Mouse (Mus musculus) urinary bladder, postnatal 10 days (tissue): ENCODE results near the gene Cd101.
A peak's percentile ranks its signal among the peaks of the same experiment; 100 is the strongest.

Experiments used
- DNase-seq: peaks from one replicate; pipeline ENCODE4 v3.0.0; 2022; ENCODE audit warnings: low spot score

Cd101 gene

DNA sequence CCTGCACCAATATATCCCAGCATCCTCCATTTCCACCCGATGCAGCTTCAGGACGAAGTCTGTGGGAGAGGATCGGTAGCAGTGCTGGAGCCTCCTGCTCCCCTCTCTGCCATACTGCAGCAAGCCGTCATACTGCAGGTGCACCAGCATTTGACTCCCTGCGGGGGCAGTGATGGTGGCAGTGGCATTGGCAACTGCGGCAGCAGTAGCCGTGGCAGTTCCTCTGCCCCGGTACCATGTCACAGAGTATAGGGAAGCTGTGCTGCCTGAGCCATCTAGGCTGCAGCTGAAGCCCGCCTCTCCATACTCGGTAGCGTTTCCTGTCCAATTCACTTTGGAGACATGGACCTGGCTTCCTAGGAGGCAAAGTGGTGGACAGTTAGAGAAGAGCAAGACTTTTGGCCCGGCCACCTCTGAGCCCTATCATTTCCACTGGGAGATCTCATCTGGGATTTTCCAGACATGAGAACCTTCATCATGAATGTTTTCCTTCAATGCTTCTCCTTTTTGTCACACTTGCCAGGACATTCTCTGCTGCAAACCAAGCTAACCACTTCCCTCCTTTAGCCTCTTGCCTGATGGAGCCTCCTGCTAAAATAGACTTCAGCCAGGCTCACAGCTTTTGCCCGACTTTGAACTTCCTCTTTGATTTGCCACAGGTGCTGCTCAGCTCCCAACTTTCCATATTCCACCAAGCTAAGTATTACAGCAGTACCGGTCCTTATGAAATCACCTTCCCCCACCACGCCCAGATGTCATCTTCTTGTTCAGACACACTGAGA lies 25.6 kb downstream of the Cd101 start:
- DNase-seq: no peak

DNA sequence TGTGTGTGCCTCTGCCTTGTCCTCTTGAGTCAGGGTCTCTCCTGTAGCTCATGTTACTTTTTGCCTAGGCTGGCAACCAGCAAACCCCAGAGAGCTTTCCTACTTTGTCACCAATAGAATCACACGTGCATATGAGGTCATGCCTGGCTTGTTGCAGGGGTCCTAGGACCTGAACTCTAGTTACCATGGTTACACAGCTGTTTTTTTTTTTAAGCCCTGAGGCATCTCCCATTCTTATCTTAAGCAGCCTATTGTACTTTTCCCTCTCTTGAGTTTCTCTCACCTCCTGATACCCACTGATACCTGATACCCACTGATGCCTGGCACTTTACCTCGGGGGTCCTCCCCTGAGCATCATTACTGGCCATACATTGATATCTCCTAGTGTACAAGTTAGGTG lies 29.6 kb downstream of the Cd101 start:
- no peak for DNase-seq

DNA sequence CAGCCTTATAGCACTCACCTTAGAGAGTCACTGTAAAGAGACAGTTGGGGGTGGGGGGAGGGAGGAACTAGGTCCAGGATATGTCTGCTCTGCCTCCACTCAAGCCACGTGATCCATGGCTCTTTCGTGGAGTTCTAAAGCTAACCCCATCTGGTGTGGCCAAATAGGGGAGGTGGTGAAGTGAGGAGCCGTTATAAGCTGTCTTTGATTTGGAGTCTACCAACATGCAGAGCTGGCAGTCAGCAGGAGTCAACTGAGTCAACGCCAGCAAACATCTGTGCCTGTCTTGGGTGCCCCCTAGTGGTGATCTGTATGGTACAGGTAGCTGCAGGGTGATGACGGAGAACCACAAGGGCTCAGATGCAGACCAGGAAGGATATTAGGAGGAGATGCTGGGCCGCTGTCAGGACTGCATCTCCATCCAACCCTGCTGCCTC lies 30.4 kb downstream of the Cd101 start:
- DNase-seq: no peak

DNA sequence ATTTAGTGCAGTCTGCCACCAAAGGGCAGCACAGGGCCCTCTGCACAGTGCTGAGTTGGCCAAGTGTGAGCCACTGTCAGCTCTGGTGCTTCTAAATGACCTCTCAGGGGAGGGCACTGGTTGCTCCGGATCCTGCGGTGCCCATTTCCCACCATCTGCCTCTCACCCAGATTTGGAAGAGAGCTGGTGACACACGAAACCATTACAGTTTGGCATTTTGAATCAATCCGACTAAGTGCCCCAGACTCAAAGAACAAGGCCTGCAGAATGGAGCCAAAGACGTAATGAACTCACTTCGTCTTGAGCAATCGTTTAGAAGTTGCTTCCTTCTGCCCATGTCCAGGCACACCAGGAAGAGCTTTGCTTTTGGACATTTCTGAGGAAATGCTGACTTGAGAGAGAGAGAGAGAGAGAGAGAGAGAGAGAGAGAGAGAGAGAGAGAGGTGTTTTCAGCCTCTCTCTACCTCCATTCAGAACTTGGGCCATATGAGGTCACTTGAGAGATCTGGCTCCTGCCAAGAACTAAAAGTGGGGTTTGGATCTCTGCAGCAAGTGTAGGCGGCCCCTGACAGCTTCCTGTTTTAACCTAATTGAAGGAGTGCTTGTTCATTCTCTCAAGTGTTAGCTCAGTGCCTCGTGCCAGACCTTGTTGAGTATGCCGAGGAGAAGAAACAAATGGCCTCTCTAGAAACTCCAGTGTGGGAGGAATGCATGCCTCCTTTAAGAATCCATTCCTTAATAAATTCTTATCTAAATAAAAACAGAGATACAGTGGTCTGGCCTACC lies 31.4 kb downstream of the Cd101 start:
- DNase-seq: no peak

DNA sequence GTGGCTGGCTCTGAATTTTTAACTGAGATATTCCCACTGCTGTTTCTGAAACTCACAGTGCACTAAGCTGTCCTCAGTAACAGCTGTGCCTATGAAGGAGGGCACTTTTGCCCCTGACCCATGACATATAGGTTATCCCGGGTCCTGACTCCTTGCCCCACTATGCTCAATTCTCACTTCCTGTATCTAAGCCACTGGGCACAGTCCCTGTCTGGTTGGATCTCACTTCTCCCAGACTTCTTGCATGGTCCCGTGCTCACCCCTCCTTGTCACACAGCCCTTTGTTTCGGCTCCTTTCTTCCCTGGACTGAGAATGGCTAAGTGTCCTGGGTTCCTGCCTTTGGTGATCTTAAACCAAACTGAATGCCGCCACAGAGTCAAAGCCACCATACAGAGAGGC lies 35.1 kb downstream of the Cd101 start:
- no peak for DNase-seq

DNA sequence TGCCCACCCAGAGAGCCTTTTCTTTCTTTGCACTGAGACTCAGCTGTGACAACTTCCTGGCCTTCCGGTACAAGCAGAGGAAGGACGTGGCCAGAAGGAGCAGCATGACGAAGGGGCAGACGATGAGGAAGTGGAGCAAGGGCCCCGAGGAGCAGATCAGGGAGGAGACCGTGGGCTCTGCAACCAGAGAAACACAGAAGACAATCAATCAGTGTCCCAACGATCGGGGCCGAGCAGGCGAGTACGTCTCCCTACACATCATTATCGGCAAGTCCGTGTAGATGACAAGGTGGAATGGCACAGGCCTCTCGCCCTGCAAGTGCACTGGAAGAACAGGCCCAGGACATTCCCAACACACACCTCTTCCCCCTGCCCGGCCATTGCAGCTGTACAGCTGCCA lies 35.6 kb downstream of the Cd101 start:
- DNase-seq: no peak

DNA sequence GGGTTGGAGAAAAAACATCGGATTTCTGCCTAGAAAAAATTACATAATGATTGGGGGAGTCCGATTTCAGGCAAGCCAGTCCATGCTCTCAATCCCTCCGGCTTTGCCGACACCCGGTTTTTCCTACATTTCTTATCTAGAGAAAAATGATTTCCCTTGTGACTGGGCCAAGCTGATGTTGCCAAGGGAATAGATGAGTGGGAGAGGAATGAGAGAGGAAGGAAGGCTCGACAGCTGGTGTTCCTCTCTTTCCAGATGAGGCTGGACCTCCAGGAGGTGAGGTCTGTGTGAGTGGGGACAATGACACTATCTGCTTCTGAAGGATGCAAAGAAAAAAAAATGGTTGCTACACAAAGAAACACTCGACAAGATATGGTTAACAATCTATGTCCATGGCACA lies 36.2 kb downstream of the Cd101 start:
- DNase-seq: no peak

DNA sequence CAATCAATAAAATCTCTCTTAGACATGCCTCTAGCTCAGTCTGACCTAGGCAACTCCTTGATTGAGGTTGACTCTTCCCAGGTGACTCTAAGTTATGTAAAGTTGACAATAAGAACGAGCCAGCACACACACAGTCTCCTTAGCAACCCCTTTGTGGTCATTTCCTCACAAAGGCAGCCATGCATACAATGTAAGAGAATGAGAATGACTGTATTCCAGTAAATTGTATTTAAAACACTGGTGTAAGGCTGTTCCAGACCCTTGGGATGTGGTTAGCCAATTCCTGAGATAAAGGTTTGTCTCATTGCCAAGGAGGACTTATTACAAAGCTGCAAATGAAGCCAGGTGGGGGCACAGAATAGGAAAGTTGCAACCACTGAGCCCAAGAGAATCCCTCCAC lies 39.1 kb downstream of the Cd101 start:
- DNase-seq: no peak

DNA sequence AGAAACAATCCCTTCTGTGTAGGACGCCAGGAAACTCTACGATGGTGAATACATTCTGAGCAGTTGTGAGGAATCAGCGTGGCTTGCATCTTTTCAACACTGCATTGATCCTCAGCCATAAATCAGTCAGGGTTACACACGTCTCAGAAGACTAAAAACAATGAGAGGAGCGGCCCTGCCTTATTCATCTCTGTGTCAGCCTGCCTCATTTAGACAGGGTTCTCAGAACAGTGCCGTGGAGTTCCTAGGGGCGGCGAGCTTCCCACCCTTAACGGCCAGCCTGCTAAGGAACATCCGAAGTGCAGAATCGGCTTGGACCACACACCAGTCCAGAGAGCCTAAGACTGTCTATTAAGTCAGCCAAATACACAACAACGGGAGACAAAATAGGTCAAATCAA lies 39.9 kb downstream of the Cd101 start:
- DNase-seq: no peak

DNA sequence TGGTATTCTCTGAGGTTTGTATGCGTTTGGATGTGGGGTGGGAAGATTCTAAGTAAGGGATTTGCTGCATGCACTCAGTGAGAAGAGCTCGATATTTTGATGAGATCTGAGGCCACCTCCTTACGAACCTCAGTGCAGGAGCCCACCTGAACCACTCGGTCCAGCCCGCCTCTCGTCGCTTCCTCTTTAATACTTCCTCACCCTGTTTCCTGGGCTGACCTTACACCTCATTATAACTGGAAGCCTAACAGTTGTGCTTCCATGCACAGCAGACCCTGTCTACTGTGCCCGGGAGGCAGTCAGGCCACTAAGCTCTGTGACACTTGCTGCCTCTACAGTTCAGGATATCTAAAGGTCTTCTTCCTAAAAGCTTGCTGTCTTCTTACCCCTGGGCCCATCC lies 50.1 kb downstream of the Cd101 start:
- no peak for DNase-seq

DNA sequence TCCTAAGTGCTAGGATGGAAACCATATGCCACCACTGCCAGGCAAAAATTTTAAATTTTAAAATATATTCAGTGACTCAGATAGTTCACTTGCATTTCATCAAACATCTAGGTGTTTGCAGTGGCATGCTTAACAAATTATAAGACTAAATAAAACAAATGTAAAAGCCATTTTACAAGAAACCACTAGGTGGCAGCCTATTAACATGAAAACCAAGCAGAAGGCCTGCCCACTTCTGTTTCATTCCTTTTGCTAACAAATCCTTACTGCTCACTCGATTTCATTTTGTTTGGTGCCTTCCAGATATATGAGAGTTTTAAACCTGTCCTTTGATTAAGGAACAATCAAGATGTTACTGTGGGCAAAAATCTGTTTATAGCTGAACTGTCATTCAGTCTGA lies 55.5 kb downstream of the Cd101 start:
- DNase-seq: no peak

DNA sequence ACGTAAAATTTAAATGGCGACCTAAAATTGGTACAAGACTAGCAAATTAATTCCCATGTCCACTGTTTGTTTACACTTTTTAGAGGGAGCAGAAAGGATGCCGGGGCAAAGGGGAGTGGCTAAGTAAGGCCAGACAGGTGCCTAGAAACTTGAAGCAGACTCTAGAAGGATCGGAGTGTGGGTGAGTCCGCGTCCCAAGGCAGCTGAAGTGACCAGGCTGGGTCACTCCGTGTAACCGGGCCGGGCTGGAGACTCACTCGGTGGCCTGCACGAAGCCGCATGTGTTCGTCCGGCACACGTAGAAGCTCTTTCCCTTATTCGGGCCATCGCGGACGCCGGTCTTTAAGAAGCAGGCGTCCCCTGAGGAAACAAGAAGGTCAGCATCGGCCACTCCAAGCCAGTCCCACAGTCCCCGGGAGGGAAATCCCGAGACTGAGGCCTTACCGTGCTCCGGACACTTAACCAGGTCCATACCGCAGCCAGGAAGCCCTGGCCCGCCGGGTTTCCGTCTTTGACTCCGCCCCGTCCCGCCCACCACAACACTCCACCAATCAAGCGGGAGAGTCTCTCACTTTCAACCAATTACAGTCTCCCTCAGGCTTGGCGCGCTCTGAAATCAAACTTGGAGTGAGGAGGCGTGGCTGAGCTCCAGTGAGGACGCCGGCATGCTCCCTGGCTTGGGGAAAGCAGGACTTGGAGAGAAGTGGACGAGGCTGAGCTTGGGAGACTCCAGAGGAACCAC lies 60.0 kb downstream of the Cd101 start, which contains the start of gene Ttf2:
Ttf2 (minus strand) TSS at position 488 of the 742 bp plus-strand sequence.
- DNase-seq: peak; percentile 78

DNA sequence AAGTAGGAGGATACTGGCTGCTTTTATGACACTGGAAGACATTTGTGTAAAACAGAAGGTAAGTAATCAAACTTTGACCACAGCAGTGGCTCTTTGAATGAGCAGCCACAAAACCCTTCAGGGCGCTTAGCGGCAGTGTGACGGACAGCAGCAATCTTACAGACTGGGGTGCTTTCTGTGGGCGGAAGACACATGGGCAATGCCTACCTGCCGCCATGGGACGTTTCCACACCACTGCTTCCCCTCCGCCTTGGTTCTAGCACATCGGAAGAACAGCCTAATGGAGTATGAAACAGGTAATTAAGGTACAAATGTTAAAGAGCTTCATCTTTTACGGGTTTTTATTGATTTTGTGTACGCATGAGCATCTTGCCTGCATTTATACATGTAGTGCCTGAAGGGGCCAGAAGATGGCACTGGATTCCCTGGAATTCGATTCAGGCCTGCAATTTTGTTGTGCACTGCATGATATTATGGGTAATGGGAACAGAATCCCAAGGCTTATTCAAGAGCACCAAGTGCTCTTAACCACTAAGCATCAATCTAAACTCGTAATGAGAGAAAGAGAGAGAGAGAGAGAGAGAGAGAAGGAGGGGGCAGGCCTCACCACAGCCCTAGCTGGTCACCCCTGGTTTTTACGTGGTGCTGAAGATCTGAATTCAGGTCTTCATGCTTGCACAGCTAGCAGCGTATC lies 65.4 kb downstream of the Cd101 start:
- DNase-seq: no peak

DNA sequence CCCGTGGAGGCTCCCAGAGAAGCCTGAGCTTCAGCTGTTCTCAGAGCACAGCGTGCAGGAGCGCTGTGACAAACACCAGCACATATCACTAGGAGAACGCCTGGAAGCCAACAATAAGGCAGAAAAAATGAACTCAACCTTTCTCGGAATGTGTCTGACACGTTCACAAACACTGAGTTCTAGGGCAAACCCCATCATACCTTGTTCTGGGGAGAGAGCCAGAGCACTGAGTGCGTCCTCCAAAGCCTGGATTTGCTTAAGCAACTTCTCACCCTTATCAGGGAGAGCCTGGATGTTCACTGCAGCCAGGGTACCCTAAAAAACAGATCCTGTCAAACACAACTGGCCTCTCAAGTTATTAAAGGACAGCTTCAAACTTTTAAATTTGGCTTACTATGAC lies 67.9 kb downstream of the Cd101 start:
- DNase-seq: no peak

DNA sequence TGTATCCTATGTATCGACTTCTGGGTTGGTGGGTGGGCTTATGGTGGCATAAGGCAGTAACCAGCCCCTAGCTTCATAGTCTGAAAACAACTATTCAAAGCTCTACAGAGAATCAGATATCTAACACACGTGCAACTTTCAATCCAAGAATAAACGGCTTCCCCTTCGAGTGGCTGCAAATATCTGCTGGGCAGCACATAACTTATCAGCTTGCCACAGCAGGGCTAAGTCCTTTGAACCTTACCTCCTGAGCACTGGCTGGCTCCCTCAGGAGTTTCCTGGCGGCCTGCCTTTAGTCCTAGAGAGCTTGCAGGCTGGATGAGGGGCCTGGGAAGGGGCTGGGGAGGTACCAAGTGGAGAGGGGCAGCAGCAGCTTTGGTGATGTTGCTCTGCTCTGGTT lies 68.3 kb downstream of the Cd101 start:
- DNase-seq: no peak

DNA sequence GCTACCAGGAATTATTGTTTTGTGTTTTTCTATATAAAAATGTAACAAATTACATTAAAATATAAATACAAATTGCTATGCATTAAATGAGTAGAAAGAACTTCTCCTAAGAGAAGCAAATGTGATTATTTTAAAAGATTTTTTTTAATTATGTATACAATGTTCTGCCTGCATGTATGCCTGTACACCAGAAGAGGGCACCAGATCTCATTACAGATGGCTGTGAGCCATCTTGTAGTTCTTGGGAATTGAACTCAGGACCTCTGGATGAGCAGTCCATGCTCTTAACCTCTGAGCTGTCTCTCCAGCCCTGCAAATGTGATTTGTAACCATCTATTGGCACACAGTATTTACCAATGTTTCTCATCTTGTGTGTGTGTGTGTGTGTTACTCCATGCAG lies 74.7 kb downstream of the Cd101 start:
- DNase-seq: no peak

DNA sequence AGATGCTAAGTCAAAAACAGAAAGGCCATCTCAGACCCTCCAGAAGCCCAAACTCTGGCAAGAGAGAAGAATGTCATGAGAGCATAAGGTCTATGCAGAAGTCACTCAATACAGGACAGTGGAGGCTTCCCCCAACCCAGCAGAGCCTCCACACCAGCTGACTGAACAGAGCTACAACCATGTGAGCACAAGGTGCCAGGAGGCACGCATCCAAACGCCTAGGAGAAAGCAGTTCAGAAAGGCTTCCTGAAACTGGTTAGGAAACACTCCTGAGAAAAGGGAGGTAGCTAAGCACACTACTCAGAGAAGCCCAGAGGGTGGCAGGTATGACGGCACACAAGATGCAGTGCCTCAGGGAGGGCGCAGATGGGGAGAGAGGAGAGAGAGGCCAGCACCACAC lies 77.8 kb downstream of the Cd101 start:
- DNase-seq: no peak

DNA sequence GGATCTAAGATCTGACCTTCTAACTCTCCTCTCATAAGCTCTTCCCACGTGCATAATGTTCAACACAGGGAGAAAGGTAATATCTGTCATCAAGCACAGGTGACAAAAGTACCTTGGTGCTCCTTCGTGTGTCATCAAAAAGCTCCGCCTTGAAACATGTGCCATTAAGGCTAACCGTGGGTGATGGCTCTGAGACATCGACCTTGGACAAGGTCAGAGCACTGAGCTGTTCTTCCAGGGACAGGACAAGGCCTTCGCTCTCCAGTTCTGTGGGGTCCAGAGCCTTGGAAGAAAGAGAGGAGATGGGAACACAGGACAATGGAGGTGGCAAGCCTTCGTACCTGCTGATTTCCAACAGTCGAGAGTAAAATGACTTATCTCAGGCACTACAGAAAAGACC lies 82.1 kb downstream of the Cd101 start:
- no peak for DNase-seq
